Mouse (Mus musculus): ENCODE measurements around the gene Csnk2b. TPM values are rescaled to one million over a fixed set of nuclear protein-coding genes. Genes with fewer than 3 reads are reported as not detected.

Gene Csnk2b
- polyA plus RNA-seq, 1 experiment from 2014 or later: 310 TPM

DNA sequence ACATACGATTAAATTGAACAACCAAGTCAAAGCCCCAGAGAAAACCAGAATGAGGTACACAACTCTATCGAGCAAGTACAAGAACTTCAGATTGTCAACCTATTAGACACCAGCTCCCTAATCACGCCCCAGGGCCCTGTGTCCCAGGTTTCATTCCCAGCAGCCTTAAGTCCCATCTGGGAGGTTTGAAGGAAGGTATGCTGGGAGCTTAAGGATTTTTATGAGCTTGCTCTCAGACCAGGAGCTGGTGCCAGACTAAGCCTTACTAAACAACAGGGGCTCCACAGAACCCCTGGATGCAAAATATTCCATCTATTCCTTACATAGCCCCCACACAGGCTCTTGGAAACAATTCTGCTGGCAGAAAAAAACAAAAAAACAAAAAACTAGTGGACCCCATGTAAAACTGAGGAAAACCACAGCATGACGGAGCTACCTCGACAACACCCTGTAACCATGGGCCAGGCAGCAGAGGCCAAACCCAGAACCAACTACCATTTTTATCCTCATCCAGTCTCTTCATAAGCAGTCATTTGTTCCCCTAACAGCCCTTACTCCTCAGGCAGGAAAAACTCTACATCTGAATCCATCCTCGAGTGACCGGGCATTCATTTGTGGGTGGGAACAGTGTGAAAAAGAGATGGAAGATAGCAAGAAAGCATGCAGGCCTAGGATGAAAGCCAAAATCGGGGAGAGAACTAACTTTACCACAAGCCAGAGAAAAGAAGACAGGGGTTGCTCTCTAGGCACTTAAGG, 41.7 kb upstream of the Csnk2b start:
- no peak for ATAC-seq (ENCODE audit: low FRiP score)
- Histone ChIP-seq H3K4me3 (ENCODE audit: low read depth, low read length) (peak overlapping the region; percentile 100), H3K27me3 (ENCODE audit: control insufficient read depth, insufficient read depth, low read length) (no peaks in the 10 kb centered on the region), H3K4me1 (replicated peaks; ENCODE audit: control insufficient read depth, insufficient read depth, low read length) (peaks cover 5% of the 10 kb centered on the region; the same call in 1 of the 2 replicates), H3K9ac (ENCODE audit: low read depth, low read length) (peak overlapping the region; percentile 100), H3K4me2 (replicated peaks; ENCODE audit: low read depth, low read length) (peak overlapping the region; percentile 92), H3K27ac (ENCODE audit: low read depth, low read length) (peak overlapping the region; percentile 93; the same call in 1 of the 2 replicates), H3K9me3 (ENCODE audit: control insufficient read depth, low read length) (no peaks in the 10 kb centered on the region), H3K36me3 (ENCODE audit: control insufficient read depth, insufficient read depth, low read length) (peaks cover 27% of the 10 kb centered on the region)
- WGBS: 22% methylated on average over 8 of the region's 8 CpGs
- no peak for DNase-seq (ENCODE audit: low spot score)

- H3K4me3 ChIP-seq (ENCODE audit: low read depth, low read length): peak overlapping the region; percentile 100
- ATAC-seq (ENCODE audit: low FRiP score) (no peak), DNase-seq (ENCODE audit: low spot score) (no peak)
- H3K27ac ChIP-seq (ENCODE audit: low read depth, low read length): no peak overlapping the region
- peaks cover 35% of the 10 kb centered on the region for H3K36me3 ChIP-seq (ENCODE audit: control insufficient read depth, insufficient read depth, low read length)
- no peaks in the 10 kb centered on the region for H3K27me3 ChIP-seq (ENCODE audit: control insufficient read depth, insufficient read depth, low read length)
- H3K9ac ChIP-seq (ENCODE audit: low read depth, low read length): peak overlapping the region; percentile 100
- H3K4me1 ChIP-seq (replicated peaks; ENCODE audit: control insufficient read depth, insufficient read depth, low read length): peaks cover 5% of the 10 kb centered on the region; the same call in 1 of the 2 replicates
- 68% methylated on average over 12 of the region's 12 CpGs for WGBS
- H3K9me3 ChIP-seq (ENCODE audit: control insufficient read depth, low read length): no peaks in the 10 kb centered on the region
- peak overlapping the region; percentile 92 for H3K4me2 ChIP-seq (replicated peaks; ENCODE audit: low read depth, low read length)
Observed at GRCm38 (mm10) chr17:35162730-35163129, 40.9 kb upstream of the Csnk2b start.

- peak overlapping the region; percentile 100; the same call in 1 of the 2 replicates for H3K4me3 ChIP-seq (ENCODE audit: low read depth, low read length)
- no peaks in the 10 kb centered on the region for H3K27me3 ChIP-seq (ENCODE audit: control insufficient read depth, insufficient read depth, low read length)
- H3K9ac ChIP-seq (ENCODE audit: low read depth, low read length): no peak overlapping the region
- ATAC-seq (ENCODE audit: low FRiP score) (no peak), DNase-seq (ENCODE audit: low spot score) (no peak)
- H3K4me2 ChIP-seq (replicated peaks; ENCODE audit: low read depth, low read length): peak overlapping the region; percentile 92; the same call in 1 of the 2 replicates
- peaks cover 5% of the 10 kb centered on the region; the same call in 1 of the 2 replicates for H3K4me1 ChIP-seq (replicated peaks; ENCODE audit: control insufficient read depth, insufficient read depth, low read length)
- peaks cover 39% of the 10 kb centered on the region for H3K36me3 ChIP-seq (ENCODE audit: control insufficient read depth, insufficient read depth, low read length)
- H3K27ac ChIP-seq (ENCODE audit: low read depth, low read length): no peak overlapping the region
- WGBS: 79% methylated on average over 14 of the region's 14 CpGs
- no peaks in the 10 kb centered on the region for H3K9me3 ChIP-seq (ENCODE audit: control insufficient read depth, low read length)
Observed at GRCm38 (mm10) chr17:35162121-35162520, 40.3 kb upstream of the Csnk2b start.

DNA sequence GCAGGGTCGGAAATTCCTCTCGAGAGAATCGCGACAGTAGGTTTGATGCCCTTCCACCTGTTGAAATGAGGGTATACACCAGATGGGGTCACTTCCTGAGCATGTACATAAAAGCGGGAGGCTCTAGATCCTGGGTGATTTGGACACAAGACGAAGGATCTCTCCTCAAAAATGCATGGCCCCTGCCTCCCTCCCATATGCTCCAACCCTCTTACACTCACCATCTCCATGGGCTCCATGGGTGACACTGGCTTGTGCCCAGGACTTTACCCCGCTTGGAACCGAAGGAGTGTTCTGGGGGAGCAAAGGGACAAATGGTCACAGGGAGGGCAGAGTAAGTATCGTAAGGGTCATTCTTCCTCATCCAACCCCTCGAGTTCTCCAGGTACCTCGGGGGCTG, 39.6 kb upstream of the Csnk2b start:
- no peak for DNase-seq (ENCODE audit: low spot score)
- ATAC-seq (ENCODE audit: low FRiP score): no peak
- Histone ChIP-seq H3K4me2 (replicated peaks; ENCODE audit: low read depth, low read length) (no peak overlapping the region), H3K27me3 (ENCODE audit: control insufficient read depth, insufficient read depth, low read length) (no peaks in the 10 kb centered on the region), H3K36me3 (ENCODE audit: control insufficient read depth, insufficient read depth, low read length) (peaks cover 46% of the 10 kb centered on the region), H3K27ac (ENCODE audit: low read depth, low read length) (no peak overlapping the region), H3K9me3 (ENCODE audit: control insufficient read depth, low read length) (no peaks in the 10 kb centered on the region), H3K4me1 (replicated peaks; ENCODE audit: control insufficient read depth, insufficient read depth, low read length) (peaks cover 5% of the 10 kb centered on the region; the same call in 1 of the 2 replicates), H3K4me3 (ENCODE audit: low read depth, low read length) (no peak overlapping the region), H3K9ac (ENCODE audit: low read depth, low read length) (no peak overlapping the region)
- 92% methylated on average over 11 of the region's 11 CpGs for WGBS

- H3K27me3 ChIP-seq (ENCODE audit: control insufficient read depth, insufficient read depth, low read length): no peaks in the 10 kb centered on the region
- H3K4me2 ChIP-seq (replicated peaks; ENCODE audit: low read depth, low read length): no peak overlapping the region
- WGBS: 88% methylated on average over 7 of the region's 7 CpGs
Observed at GRCm38 (mm10) chr17:35159638-35160037, 37.8 kb upstream of the Csnk2b start.

DNA sequence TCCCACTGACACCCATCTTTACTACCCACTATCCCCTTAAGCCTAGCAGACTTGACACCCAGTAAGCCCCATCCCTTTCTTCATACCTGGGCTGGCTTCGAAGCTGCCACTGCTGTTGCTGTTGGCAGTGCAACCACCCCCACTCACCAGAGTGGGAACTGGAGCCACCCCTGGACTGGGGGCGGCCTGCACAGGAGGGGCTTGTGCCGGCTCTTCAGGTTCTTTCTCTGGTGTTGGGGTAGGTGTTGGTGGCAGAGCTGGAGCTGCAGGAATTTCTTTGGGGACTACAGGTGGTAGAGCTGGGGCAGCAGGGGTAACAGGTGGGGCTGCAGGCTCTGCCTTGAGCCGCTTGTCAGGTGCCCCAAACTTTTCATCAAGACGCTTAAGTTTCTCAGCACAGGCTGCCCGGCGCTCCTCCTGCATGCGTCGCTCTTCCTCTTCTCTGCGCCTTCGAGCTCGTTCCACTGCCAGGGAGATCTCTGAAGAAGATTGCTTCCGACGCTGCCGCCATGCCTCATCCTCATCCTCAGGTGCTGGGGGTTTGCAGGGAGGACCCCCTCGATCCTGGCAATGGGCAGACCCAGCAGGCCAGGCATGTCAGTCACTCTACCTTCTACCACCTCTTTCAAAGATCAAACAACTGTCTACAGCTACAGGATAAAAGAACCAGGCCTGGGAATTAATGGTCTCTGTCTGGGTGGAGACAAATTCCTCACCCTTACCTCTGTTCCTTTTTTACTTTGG, 37.2 kb upstream of the Csnk2b start:
- H3K27me3 ChIP-seq (ENCODE audit: control insufficient read depth, insufficient read depth, low read length): no peaks in the 10 kb centered on the region
- H3K9me3 ChIP-seq (ENCODE audit: control insufficient read depth, low read length): no peaks in the 10 kb centered on the region
- H3K4me3 ChIP-seq (ENCODE audit: low read depth, low read length): no peak overlapping the region
- peaks cover 5% of the 10 kb centered on the region; the same call in 1 of the 2 replicates for H3K4me1 ChIP-seq (replicated peaks; ENCODE audit: control insufficient read depth, insufficient read depth, low read length)
- no peak for ATAC-seq (ENCODE audit: low FRiP score)
- H3K4me2 ChIP-seq (replicated peaks; ENCODE audit: low read depth, low read length): no peak overlapping the region
- H3K27ac ChIP-seq (ENCODE audit: low read depth, low read length): no peak overlapping the region
- WGBS: 93% methylated on average over 16 of the region's 16 CpGs
- no peak for DNase-seq (ENCODE audit: low spot score)
- H3K9ac ChIP-seq (ENCODE audit: low read depth, low read length): no peak overlapping the region
- peaks cover 67% of the 10 kb centered on the region for H3K36me3 ChIP-seq (ENCODE audit: control insufficient read depth, insufficient read depth, low read length)

More at GRCm38 (mm10) chr17:35159638-35160037, 37.8 kb upstream of the Csnk2b start:
- Histone ChIP-seq H3K9ac (ENCODE audit: low read depth, low read length) (no peak overlapping the region), H3K27ac (ENCODE audit: low read depth, low read length) (no peak overlapping the region), H3K4me3 (ENCODE audit: low read depth, low read length) (no peak overlapping the region), H3K4me1 (replicated peaks; ENCODE audit: control insufficient read depth, insufficient read depth, low read length) (peaks cover 5% of the 10 kb centered on the region; the same call in 1 of the 2 replicates), H3K36me3 (ENCODE audit: control insufficient read depth, insufficient read depth, low read length) (peaks cover 61% of the 10 kb centered on the region), H3K9me3 (ENCODE audit: control insufficient read depth, low read length) (no peaks in the 10 kb centered on the region)
- ATAC-seq (ENCODE audit: low FRiP score) (no peak), DNase-seq (ENCODE audit: low spot score) (no peak)

GRCm38 (mm10) chr17:35157661-35158175, 35.9 kb upstream of the Csnk2b start:
- Histone ChIP-seq H3K9ac (ENCODE audit: low read depth, low read length) (no peak overlapping the region), H3K4me2 (replicated peaks; ENCODE audit: low read depth, low read length) (no peak overlapping the region), H3K36me3 (ENCODE audit: control insufficient read depth, insufficient read depth, low read length) (peaks cover 78% of the 10 kb centered on the region), H3K27me3 (ENCODE audit: control insufficient read depth, insufficient read depth, low read length) (no peaks in the 10 kb centered on the region), H3K9me3 (ENCODE audit: control insufficient read depth, low read length) (no peaks in the 10 kb centered on the region), H3K27ac (ENCODE audit: low read depth, low read length) (no peak overlapping the region), H3K4me3 (ENCODE audit: low read depth, low read length) (no peak overlapping the region), H3K4me1 (replicated peaks; ENCODE audit: control insufficient read depth, insufficient read depth, low read length) (peaks cover 2% of the 10 kb centered on the region; the same call in 1 of the 2 replicates)
- no peak for ATAC-seq (ENCODE audit: low FRiP score)
- 90% methylated on average over 8 of the region's 8 CpGs for WGBS
- DNase-seq (ENCODE audit: low spot score): no peak

GRCm38 (mm10) chr17:35157254-35157653, 35.4 kb upstream of the Csnk2b start:
- DNase-seq (ENCODE audit: low spot score) (no peak), ATAC-seq (ENCODE audit: low FRiP score) (no peak)
- Histone ChIP-seq H3K9me3 (ENCODE audit: control insufficient read depth, low read length) (no peaks in the 10 kb centered on the region), H3K4me2 (replicated peaks; ENCODE audit: low read depth, low read length) (no peak overlapping the region), H3K4me1 (replicated peaks; ENCODE audit: control insufficient read depth, insufficient read depth, low read length) (no peaks in the 10 kb centered on the region), H3K9ac (ENCODE audit: low read depth, low read length) (no peak overlapping the region), H3K36me3 (ENCODE audit: control insufficient read depth, insufficient read depth, low read length) (peaks cover 78% of the 10 kb centered on the region), H3K27ac (ENCODE audit: low read depth, low read length) (no peak overlapping the region), H3K4me3 (ENCODE audit: low read depth, low read length) (no peak overlapping the region), H3K27me3 (ENCODE audit: control insufficient read depth, insufficient read depth, low read length) (no peaks in the 10 kb centered on the region)
- WGBS: 95% methylated on average over 8 of the region's 8 CpGs
